Mouse (Mus musculus) ovary, postnatal 36 days (tissue): ENCODE data around the gene Krtap12-1.
"Not testable (repeated sequence)": the region's sequence is repeated elsewhere in the genome, so short reads cannot be mapped to it uniquely, and the experiment has no call there.

Experiments
- DNase-seq: peaks from one replicate; pipeline ENCODE4 v3.0.0; 2022; ENCODE audit warnings: low spot score, mixed read lengths

Gene Krtap12-1

GRCm38 (mm10) chr10:77720299-77720698 lies at the start of gene Krtap12-1:
TSS of gene Krtap12-1 (plus strand) at chr10:77720599.
- DNase-seq: not testable (repeated sequence)

GRCm38 (mm10) chr10:77670710-77671109 lies 49.7 kb upstream of the Krtap12-1 start:
- DNase-seq: no peak

GRCm38 (mm10) chr10:77671519-77671918 lies 48.9 kb upstream of the Krtap12-1 start:
- no peak for DNase-seq

- no peak for DNase-seq
Measured at GRCm38 (mm10) chr10:77673765-77674164, 46.6 kb upstream of the Krtap12-1 start.

- no peak for DNase-seq
Measured at GRCm38 (mm10) chr10:77677562-77677961, 42.8 kb upstream of the Krtap12-1 start.

- DNase-seq: no peak
Measured at GRCm38 (mm10) chr10:77682994-77683393, 37.4 kb upstream of the Krtap12-1 start.

GRCm38 (mm10) chr10:77684181-77684580 lies 36.2 kb upstream of the Krtap12-1 start:
- no peak for DNase-seq

GRCm38 (mm10) chr10:77685895-77686664 lies 34.3 kb upstream of the Krtap12-1 start, which contains the start of gene Tspear:
TSS of gene Tspear (plus strand) at chr10:77686569.
- DNase-seq: no peak

- DNase-seq: no peak
Measured at GRCm38 (mm10) chr10:77687021-77687420, 33.4 kb upstream of the Krtap12-1 start.

- DNase-seq: not testable (repeated sequence)
Measured at GRCm38 (mm10) chr10:77690356-77690807, 30.0 kb upstream of the Krtap12-1 start, which contains the start of gene Gm19402. TSS of gene Gm19402 (minus strand) at chr10:77690757.

- no peak for DNase-seq
Measured at GRCm38 (mm10) chr10:77697133-77697532, 23.3 kb upstream of the Krtap12-1 start, which contains the start of gene Gm9508. TSS of gene Gm9508 (minus strand) at chr10:77697233.

GRCm38 (mm10) chr10:77706326-77706725 lies 14.1 kb upstream of the Krtap12-1 start, which contains the start of gene Gm10272:
TSS of gene Gm10272 (plus strand) at chr10:77706626.
- no peak for DNase-seq

- DNase-seq: no peak
Measured at GRCm38 (mm10) chr10:77709831-77710230, 10.6 kb upstream of the Krtap12-1 start.

GRCm38 (mm10) chr10:77711157-77711556 lies 9.2 kb upstream of the Krtap12-1 start, which contains the start of gene Gm10024:
TSS of gene Gm10024 (plus strand) at chr10:77711457.
- not testable (repeated sequence) for DNase-seq

GRCm38 (mm10) chr10:77713734-77714133 lies 6.7 kb upstream of the Krtap12-1 start:
- no peak for DNase-seq

GRCm38 (mm10) chr10:77715507-77715906 lies 4.9 kb upstream of the Krtap12-1 start, which contains the start of gene Gm10142:
TSS of gene Gm10142 (plus strand) at chr10:77715807.
- DNase-seq: no peak

GRCm38 (mm10) chr10:77724855-77725254 lies 4.5 kb downstream of the Krtap12-1 start:
- DNase-seq: no peak

GRCm38 (mm10) chr10:77726186-77726585 lies 5.8 kb downstream of the Krtap12-1 start, which contains the start of gene Gm10100:
TSS of gene Gm10100 (plus strand) at chr10:77726486.
- DNase-seq: no peak

- no peak for DNase-seq
Measured at GRCm38 (mm10) chr10:77728280-77728679, 7.9 kb downstream of the Krtap12-1 start.

GRCm38 (mm10) chr10:77729241-77729640 lies 8.8 kb downstream of the Krtap12-1 start:
- DNase-seq: no peak

GRCm38 (mm10) chr10:77735928-77736327 lies 15.5 kb downstream of the Krtap12-1 start:
- no peak for DNase-seq

GRCm38 (mm10) chr10:77738929-77739328 lies 18.5 kb downstream of the Krtap12-1 start:
- DNase-seq: no peak
